Mouse (Mus musculus) midbrain, embryonic 14.5 days (tissue): Measurements from ENCODE around the gene Ttc22. TPM values are rescaled to one million over a fixed set of nuclear protein-coding genes. Genes with fewer than 3 reads are reported as not detected.

ENCODE experiments used
- ATAC-seq: fragments of 200-750 bp; cut with Nextera tagmentation; 2 replicates; pipeline ENCODE4 v1.8.0; 2017; ENCODE audit warnings: moderate number of reproducible peaks, moderate library complexity; ENCODE audit not compliant: low FRiP score, low TSS enrichment
- DNase-seq: peaks from one replicate; pipeline ENCODE4 v3.0.0-alpha.2; 2015
- H3K27ac ChIP-seq: fragments of 300-500 bp; sonication (generic); replicated peaks from 2 replicates; pipeline ENCODE4 v1.5.1; 2014; ENCODE audit warnings: mild to moderate bottlenecking, low read depth, low read length, moderate library complexity
- H3K27me3 ChIP-seq: fragments of 300-500 bp; sonication (generic); 2 replicates; pipeline ENCODE4 v1.6.1; 2014; ENCODE audit warnings: low read length, control low read depth, mixed read lengths; ENCODE audit not compliant: control insufficient read depth, insufficient read depth
- H3K36me3 ChIP-seq: fragments of 300-500 bp; sonication (generic); 2 replicates; pipeline ENCODE4 v1.6.1; 2014; ENCODE audit warnings: low read length, control low read depth; ENCODE audit not compliant: control insufficient read depth, insufficient read depth
- H3K4me1 ChIP-seq: fragments of 300-500 bp; sonication (generic); 2 replicates; pipeline ENCODE4 v1.6.1; 2014; ENCODE audit warnings: mild to moderate bottlenecking, antibody characterized with exemption, low read length, control low read depth; ENCODE audit not compliant: control insufficient read depth, insufficient read depth
- H3K4me2 ChIP-seq: fragments of 300-500 bp; sonication (generic); 2 replicates; pipeline ENCODE4 v1.6.1; 2014; ENCODE audit warnings: mild to moderate bottlenecking, low read length, moderate library complexity
- H3K4me3 ChIP-seq: fragments of 300-500 bp; sonication (generic); replicated peaks from 2 replicates; pipeline ENCODE4 v1.5.1; 2014; ENCODE audit warnings: low read depth, low read length
- H3K9ac ChIP-seq: fragments of 300-500 bp; sonication (generic); replicated peaks from 2 replicates; pipeline ENCODE4 v1.6.1; 2014; ENCODE audit warnings: mild to moderate bottlenecking, low read length, moderate library complexity
- H3K9me3 ChIP-seq: fragments of 300-500 bp; sonication (generic); 2 replicates; pipeline ENCODE4 v1.6.1; 2016; ENCODE audit warnings: low read length, control low read depth, mixed read lengths; ENCODE audit not compliant: control insufficient read depth
- WGBS: fragments of 180-500 bp; shearing (Covaris S2); extraction: QIAGEN DNeasy Blood & Tissue Kit; methylation state at CpG from one replicate; pipeline ENCODE4 v1.1.7; 2014; 5-methylcytosine and 5-hydroxymethylcytosine counted together
- polyA plus RNA-seq: library from polyadenylated mRNA; unstranded; fragments of >200 nt; fragmentation: Nextera tagmentation; extraction: Ambion mirVana; gene quantifications from 2 replicates; pipeline ENCODE4 v1.2.1, GENCODE M21; 2014

Gene Ttc22
- polyA plus RNA-seq, 1 experiment from 2014 or later: 3.3 TPM

DNA sequence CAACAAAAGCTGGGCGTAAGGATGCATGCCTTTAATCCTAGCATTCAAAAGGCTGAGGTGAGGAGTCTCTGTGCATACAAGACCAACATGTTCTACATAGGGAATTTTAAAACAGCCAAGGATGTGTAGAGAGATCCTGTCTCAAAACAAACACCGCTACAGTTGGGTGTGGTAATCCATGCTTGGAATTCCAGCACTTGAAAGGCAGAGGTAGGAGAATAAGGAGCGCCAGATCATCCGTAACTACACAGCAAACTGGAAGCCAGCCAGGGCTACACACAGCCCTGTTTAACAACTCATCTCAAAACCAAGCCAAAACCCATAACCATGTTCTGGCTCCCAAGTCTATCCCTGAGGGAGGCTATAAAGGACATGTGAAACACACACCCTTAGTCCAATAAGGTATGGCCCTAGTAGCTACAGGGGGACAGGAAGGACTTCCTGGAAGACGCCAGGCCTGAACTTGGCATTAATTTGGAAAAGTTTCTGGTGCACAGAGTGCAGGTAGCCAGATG is 41.8 kb downstream of the Ttc22 start:
- WGBS: 95% methylated on average over 5 of the region's 5 CpGs

DNA sequence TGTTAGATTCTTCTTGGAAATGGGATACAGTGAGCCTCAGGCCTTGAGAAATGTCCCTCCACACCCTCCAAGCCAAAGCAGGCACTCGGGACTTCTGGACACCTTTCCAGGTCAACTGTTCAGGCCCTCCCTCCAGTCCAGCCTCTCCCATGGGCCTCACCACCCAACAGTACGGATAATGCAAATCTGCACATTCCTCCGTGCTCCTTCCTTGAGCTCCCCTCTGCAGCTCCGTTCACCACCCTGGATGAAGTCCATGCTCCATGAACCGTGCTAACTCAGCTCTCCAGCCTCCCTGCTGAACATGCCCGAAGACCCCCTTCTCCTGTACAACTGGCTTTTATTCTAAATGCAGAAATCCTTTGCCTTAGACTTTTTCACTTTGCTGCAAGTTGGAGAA is 42.5 kb downstream of the Ttc22 start:
- no peak overlapping the region for H3K27ac ChIP-seq
- H3K9me3 ChIP-seq: no peaks in the 10 kb centered on the region
- DNase-seq (no peak), ATAC-seq (no peak)
- peaks cover 99% of the 10 kb centered on the region for H3K36me3 ChIP-seq
- H3K9ac ChIP-seq: no peak overlapping the region
- no peak overlapping the region for H3K4me3 ChIP-seq
- H3K4me2 ChIP-seq: no peak overlapping the region
- no peaks in the 10 kb centered on the region for H3K27me3 ChIP-seq
- no peaks in the 10 kb centered on the region for H3K4me1 ChIP-seq
- 95% methylated on average over 6 of the region's 6 CpGs for WGBS

More for the DNA sequence above, 41.8 kb downstream of the Ttc22 start:
- H3K27me3 ChIP-seq: no peaks in the 10 kb centered on the region
- no peaks in the 10 kb centered on the region for H3K4me1 ChIP-seq
- ATAC-seq (no peak), DNase-seq (no peak)
- H3K4me3 ChIP-seq: no peak overlapping the region
- no peak overlapping the region for H3K4me2 ChIP-seq
- no peaks in the 10 kb centered on the region for H3K9me3 ChIP-seq
- peaks cover 99% of the 10 kb centered on the region for H3K36me3 ChIP-seq
- no peak overlapping the region for H3K9ac ChIP-seq
- H3K27ac ChIP-seq: no peak overlapping the region

- peaks cover 99% of the 10 kb centered on the region for H3K36me3 ChIP-seq
Observed at GRCm38 (mm10) chr4:106665269-106665668, 43.0 kb downstream of the Ttc22 start.

GRCm38 (mm10) chr4:106665673-106666072 is 43.4 kb downstream of the Ttc22 start:
- H3K9me3 ChIP-seq: no peaks in the 10 kb centered on the region
- DNase-seq (no peak), ATAC-seq (no peak)
- no peaks in the 10 kb centered on the region for H3K27me3 ChIP-seq
- no peak overlapping the region for H3K4me2 ChIP-seq
- WGBS: 97% methylated on average over 10 of the region's 10 CpGs
- no peak overlapping the region for H3K27ac ChIP-seq
- no peak overlapping the region for H3K4me3 ChIP-seq
- H3K36me3 ChIP-seq: peaks cover 99% of the 10 kb centered on the region
- H3K9ac ChIP-seq: no peak overlapping the region
- H3K4me1 ChIP-seq: no peaks in the 10 kb centered on the region

More at GRCm38 (mm10) chr4:106665269-106665668, 43.0 kb downstream of the Ttc22 start:
- H3K27me3 ChIP-seq: no peaks in the 10 kb centered on the region
- H3K9ac ChIP-seq: no peak overlapping the region
- H3K4me2 ChIP-seq: no peak overlapping the region
- 98% methylated on average over 2 of the region's 2 CpGs for WGBS
- DNase-seq (no peak), ATAC-seq (no peak)
- no peaks in the 10 kb centered on the region for H3K4me1 ChIP-seq
- H3K9me3 ChIP-seq: no peaks in the 10 kb centered on the region
- no peak overlapping the region for H3K27ac ChIP-seq
- H3K4me3 ChIP-seq: no peak overlapping the region

- no peak for DNase-seq
- H3K4me3 ChIP-seq: no peak overlapping the region
- no peak overlapping the region for H3K27ac ChIP-seq
- H3K4me1 ChIP-seq: no peaks in the 10 kb centered on the region
- 96% methylated on average over 2 of the region's 2 CpGs for WGBS
- no peak overlapping the region for H3K4me2 ChIP-seq
- H3K9me3 ChIP-seq: no peaks in the 10 kb centered on the region
- no peak overlapping the region for H3K9ac ChIP-seq
- peaks cover 99% of the 10 kb centered on the region for H3K36me3 ChIP-seq
- no peaks in the 10 kb centered on the region for H3K27me3 ChIP-seq
- ATAC-seq: no peak
Observed at GRCm38 (mm10) chr4:106666546-106666945, 44.3 kb downstream of the Ttc22 start.

GRCm38 (mm10) chr4:106676749-106677148 is 54.5 kb downstream of the Ttc22 start:
- Histone ChIP-seq H3K9ac (no peak overlapping the region), H3K4me3 (no peak overlapping the region), H3K4me2 (no peak overlapping the region), H3K4me1 (peaks cover 5% of the 10 kb centered on the region), H3K27me3 (no peaks in the 10 kb centered on the region), H3K9me3 (no peaks in the 10 kb centered on the region), H3K36me3 (peaks cover 48% of the 10 kb centered on the region), H3K27ac (no peak overlapping the region)
- 92% methylated on average over 5 of the region's 5 CpGs for WGBS
- ATAC-seq (no peak), DNase-seq (no peak)

- no peaks in the 10 kb centered on the region for H3K9me3 ChIP-seq
- no peaks in the 10 kb centered on the region for H3K27me3 ChIP-seq
- peak within 1 kb of the TSS; percentile 86 for H3K4me2 ChIP-seq
- DNase-seq (peak; percentile 95), ATAC-seq (peak; percentile 95)
- 0 out of 2 replicates have a peak within 1 kb of the TSS, but pooled peaks have one; percentile 10 for H3K27ac ChIP-seq
- H3K9ac ChIP-seq: peak within 1 kb of the TSS; percentile 67
- peaks cover 30% of the 10 kb centered on the region for H3K36me3 ChIP-seq
- H3K4me1 ChIP-seq: peaks cover 5% of the 10 kb centered on the region
- H3K4me3 ChIP-seq: peak within 1 kb of the TSS; percentile 77
- under 1% methylated on average over 43 of the region's 43 CpGs for WGBS
Observed at GRCm38 (mm10) chr4:106678442-106679118, 56.3 kb downstream of the Ttc22 start, which contains the start of gene Ttc4. Gene Ttc4, minus strand, starts transcription at chr4:106678944.

DNA sequence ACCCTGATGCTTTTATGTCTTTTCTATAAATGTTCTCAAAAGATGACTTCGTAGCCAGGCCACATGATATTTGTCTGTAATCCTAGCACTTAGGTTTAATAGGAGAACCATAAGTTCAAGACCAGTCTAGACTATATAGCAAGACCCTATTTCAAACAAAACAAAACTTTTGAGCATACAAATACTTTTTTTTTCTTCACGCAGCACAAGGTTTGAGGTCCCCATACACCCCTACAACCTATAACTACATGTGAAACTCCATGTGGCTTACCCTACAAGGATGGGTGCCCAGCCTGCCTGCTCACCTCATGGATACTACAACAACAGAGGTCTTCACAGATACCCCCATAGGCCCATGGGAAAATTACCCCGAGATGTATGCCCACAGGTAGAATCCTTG is 56.9 kb downstream of the Ttc22 start:
- no peak for DNase-seq
- ATAC-seq: peak; percentile 18; the same call in 1 of the 2 replicates
- Histone ChIP-seq H3K4me1 (peaks cover 5% of the 10 kb centered on the region), H3K4me3 (peak overlapping the region; percentile 77), H3K9ac (no peak overlapping the region), H3K4me2 (peak overlapping the region; percentile 86), H3K27ac (no peak overlapping the region), H3K27me3 (no peaks in the 10 kb centered on the region), H3K36me3 (peaks cover 26% of the 10 kb centered on the region), H3K9me3 (no peaks in the 10 kb centered on the region)
- WGBS: 36% methylated on average over 3 of the region's 3 CpGs

GRCm38 (mm10) chr4:106680955-106681354 is 58.7 kb downstream of the Ttc22 start:
- no peaks in the 10 kb centered on the region for H3K9me3 ChIP-seq
- H3K27ac ChIP-seq: no peak overlapping the region
- WGBS: 68% methylated on average over 2 of the region's 2 CpGs
- ATAC-seq (no peak), DNase-seq (no peak)
- no peak overlapping the region for H3K4me3 ChIP-seq
- H3K4me1 ChIP-seq: peaks cover 5% of the 10 kb centered on the region
- H3K4me2 ChIP-seq: no peak overlapping the region
- H3K27me3 ChIP-seq: no peaks in the 10 kb centered on the region
- H3K9ac ChIP-seq: no peak overlapping the region
- peaks cover 10% of the 10 kb centered on the region for H3K36me3 ChIP-seq
